Mouse (Mus musculus) 3134 (cell line): ENCODE data around the gene Rad51b.

Experiments used
- DNase-seq: peaks from one replicate; pipeline ENCODE4 v3.0.0-alpha.2; 2011; ENCODE audit warnings: low spot score; ENCODE audit not compliant: insufficient read length; ENCODE audit errors: extremely low read depth

Gene Rad51b

GRCm38 (mm10) chr12:79633458-79634106 lies 336.5 kb downstream of the Rad51b start:
- DNase-seq, result no peak

DNA sequence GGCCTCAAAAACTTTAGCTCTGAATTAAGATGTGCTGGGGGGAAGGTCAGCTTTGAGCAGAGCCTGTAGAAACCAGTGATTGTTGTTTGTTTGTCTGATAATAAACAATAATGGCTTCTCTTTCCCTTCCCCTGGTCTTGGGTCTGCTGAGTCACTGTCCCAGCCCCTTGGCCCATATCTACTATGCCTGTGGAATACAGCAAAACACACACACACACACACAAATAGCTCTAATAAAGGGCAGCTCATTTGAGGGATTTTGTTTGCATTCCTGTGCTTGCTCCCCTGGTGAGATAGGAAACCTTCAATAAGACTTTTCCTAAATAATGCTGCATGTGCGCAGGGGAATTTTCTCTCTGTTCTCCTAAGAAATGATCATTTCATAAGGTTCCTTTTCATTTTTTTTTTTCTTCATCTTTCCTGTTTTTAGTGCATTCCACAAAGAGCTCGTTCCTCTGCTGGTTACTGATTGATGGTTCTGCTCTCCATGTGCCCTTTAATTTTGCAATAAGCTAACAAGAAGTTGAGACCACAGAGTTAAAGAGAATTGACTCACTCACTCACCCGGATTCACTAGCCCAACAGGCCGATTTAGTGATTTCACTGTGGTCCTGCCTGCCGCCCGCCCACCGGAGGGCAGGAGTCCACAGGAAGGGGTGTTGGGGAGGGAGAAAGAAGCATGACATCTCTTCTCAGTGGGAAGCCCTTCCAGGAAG lies 344.6 kb downstream of the Rad51b start:
- DNase-seq, result peak; percentile 7

GRCm38 (mm10) chr12:79642715-79643114 lies 345.6 kb downstream of the Rad51b start:
- no peak for DNase-seq

DNA sequence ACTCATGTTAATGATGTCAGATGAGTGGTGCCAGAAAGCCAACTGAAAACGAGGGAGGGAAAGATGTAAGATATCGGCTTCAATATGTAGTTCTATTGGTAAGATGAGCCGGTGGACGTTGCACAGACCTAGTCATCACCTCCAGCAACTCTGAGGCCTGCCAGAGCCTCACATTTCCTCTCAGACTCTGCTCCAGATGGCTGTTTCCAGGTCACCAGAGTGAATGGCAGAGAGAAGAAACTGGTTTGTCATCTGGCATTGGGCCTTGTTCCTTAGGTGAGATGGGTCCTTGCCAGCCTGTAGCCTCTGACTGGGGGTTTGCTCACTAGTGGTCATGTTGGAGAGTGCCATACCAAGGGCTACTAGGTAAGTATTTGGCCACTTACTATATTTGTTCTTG lies 348.6 kb downstream of the Rad51b start:
- no peak for DNase-seq

GRCm38 (mm10) chr12:79646646-79647164 lies 349.6 kb downstream of the Rad51b start:
- DNase-seq, result no peak

DNA sequence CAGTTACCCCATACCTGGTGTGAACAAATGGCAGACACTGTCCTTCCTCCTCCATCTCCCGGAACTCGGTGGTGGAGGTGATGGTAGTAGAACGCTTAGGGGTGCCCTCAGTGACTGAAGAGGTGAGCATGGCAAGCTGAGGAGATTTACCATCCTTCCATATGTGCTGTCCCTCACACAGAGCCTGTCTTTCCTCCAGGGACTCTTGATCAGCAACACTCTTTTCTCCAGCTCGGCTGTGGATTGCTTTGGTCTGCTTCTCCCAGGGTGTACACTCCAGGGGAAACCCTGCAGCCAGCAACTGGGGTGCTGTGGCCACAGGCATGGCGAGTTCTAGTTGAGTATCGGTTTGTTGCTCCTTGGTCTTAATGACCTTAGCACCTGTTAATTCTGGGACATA lies 350.3 kb downstream of the Rad51b start:
- no peak for DNase-seq

GRCm38 (mm10) chr12:79647976-79648375 lies 350.9 kb downstream of the Rad51b start:
- DNase-seq, result no peak

DNA sequence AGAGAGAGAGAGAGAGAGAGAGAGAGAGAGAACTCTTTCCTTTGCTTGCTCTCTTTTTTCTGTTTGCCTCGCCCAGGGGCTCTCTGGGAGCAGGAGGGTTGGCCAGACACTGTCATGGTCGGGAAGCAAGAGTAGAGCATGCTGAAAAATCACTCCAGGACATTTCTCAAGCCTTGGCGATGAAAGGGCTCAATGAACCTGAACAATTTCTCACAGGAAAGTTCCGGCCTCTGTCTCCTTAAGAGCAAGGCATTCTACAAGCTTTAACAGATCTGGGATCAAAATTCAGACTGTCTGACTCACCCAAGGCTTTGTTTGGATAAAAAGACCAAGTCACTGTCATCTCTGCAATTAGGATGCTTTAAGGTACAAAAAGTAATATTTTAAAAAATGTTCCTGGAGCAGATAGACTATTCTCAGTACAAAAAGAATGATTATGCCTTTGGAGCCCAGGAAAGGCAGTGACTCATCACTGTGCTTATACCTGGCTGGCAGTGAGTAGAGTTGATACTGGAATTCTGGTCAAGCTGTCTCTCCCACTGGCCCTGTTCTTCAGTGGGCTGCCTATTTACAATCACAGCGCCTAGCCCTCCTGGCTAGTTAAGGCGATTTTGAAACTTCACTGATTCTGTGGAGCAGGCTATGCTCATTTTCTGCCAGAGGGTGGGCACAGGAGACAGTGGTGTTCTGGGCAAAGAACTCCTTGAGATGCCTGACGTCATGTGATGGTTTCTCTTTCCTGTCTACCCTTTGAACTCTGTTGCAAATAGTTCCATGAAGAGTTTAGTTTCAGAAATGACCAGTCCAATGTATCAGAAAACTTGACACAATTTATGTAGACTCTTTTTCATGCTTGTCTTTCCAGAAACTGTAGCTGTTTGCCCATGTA lies 352.0 kb downstream of the Rad51b start:
- no peak for DNase-seq

- DNase-seq, result no peak
These were observed 352.7 kb downstream of the Rad51b start for GRCm38 (mm10) chr12:79649796-79650195.

DNA sequence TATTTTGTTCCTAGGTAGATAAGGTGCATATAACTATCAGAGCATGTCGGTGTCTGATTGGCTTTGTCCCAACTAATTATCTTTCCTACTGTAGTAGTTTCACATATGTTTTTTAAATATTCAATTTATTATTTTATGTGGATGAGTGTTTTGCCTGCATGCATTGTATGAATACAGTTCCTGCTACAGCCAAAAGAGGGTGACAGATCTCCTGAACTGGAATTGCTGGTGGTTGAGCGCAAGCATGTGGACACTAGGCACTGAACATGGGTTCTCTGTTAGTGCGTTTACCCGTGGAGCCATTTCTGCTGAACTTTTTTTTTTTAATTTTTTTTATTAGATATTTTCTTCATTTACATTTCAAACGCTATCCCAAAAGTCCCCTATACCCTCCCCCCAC lies 358.1 kb downstream of the Rad51b start:
- no peak for DNase-seq

- no peak for DNase-seq
These were observed 361.8 kb downstream of the Rad51b start for GRCm38 (mm10) chr12:79658861-79659260.

DNA sequence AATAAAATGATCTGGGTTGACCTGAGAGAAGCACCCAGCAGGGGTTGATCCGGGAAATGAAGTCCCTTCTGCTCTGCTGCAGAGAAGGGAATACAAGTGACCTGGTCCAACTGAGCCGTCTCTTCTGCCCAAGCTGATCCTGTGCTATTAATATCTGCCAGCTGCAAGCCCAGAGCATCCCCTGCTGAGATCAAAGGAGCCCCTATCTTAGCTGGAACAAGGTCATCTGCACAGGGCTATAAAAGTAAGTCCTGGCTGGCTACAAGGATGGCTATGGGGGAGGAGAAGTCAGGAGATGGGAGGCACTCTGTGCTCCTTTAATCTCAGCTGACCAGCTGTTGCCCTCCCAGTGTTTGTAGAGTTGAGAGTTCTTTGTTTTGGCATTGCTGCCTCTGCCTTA lies 364.2 kb downstream of the Rad51b start:
- DNase-seq, result no peak

- no peak for DNase-seq
These were observed 366.2 kb downstream of the Rad51b start for GRCm38 (mm10) chr12:79663131-79663892.

- no peak for DNase-seq
These were observed 367.0 kb downstream of the Rad51b start for GRCm38 (mm10) chr12:79663893-79664574.

DNA sequence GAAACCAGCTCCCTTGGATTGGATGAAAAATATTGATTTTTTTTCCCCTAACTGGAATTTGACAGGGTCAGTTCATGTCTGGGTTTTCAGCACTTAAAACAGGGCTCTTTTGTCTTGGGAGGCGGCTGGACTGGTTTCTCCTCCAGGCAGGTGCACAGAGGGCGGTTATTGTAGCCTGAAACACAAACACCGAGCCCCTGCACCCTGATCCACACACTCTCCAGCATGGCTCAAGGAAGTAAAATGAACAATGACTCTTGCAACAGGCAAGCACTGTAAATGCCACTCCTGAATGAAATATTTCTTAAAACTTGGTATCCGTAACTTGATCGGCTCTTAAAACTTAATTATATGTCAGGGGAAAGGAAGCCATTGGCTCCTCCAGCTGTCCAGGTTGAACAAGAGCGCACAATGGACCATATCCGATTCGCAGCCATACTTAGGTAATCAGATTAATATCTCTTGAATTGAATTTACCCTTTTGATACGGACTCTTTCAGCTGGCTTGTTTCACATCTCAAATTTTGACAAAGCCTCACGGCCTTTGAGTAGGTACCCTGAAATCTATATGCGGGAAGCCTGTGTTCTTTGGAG lies 377.9 kb downstream of the Rad51b start:
- no peak for DNase-seq

GRCm38 (mm10) chr12:79675440-79676176 lies 378.5 kb downstream of the Rad51b start:
- DNase-seq, result no peak

- DNase-seq, result no peak
These were observed 379.2 kb downstream of the Rad51b start for GRCm38 (mm10) chr12:79676251-79676650.

- no peak for DNase-seq
These were observed 379.8 kb downstream of the Rad51b start for GRCm38 (mm10) chr12:79676896-79677295.
